Mouse (Mus musculus): ENCODE results near the gene Grk6. TPM values are rescaled to one million over a fixed set of nuclear protein-coding genes. Genes with fewer than 3 reads are reported as not detected.

The Grk6 gene
- polyA plus RNA-seq, 1 experiment from 2014 or later: 39.0 TPM

GRCm38 (mm10) chr13:55479929-55480328 lies 35.1 kb downstream of the Grk6 start:
- Histone ChIP-seq H3K4me2 (no peak overlapping the region), H3K27ac (no peak overlapping the region), H3K27me3 (no peaks in the 10 kb centered on the region), H3K4me1 (peaks cover 31% of the 10 kb centered on the region), H3K9ac (no peak overlapping the region), H3K9me3 (no peaks in the 10 kb centered on the region), H3K4me3 (no peak overlapping the region), H3K36me3 (peaks cover 75% of the 10 kb centered on the region)
- no peak for ATAC-seq (ENCODE audit: insufficient number of reproducible peaks, low FRiP score, low TSS enrichment, low read depth)

- 55% methylated on average over 7 of the region's 7 CpGs for WGBS
- Histone ChIP-seq H3K36me3 (peaks cover 49% of the 10 kb centered on the region), H3K4me3 (no peak overlapping the region), H3K4me2 (no peak overlapping the region), H3K9me3 (no peaks in the 10 kb centered on the region), H3K9ac (no peak overlapping the region), H3K27me3 (no peaks in the 10 kb centered on the region), H3K27ac (peak overlapping the region; percentile 59; the same call in 1 of the 2 replicates), H3K4me1 (peaks cover 47% of the 10 kb centered on the region)
- no peak for ATAC-seq (ENCODE audit: insufficient number of reproducible peaks, low FRiP score, low TSS enrichment, low read depth)
Measured at GRCm38 (mm10) chr13:55482542-55482941, 37.7 kb downstream of the Grk6 start.

- H3K27ac ChIP-seq: peak overlapping the region; percentile 59; the same call in 1 of the 2 replicates
- peaks cover 51% of the 10 kb centered on the region for H3K4me1 ChIP-seq
- H3K4me3 ChIP-seq: no peak overlapping the region
- H3K4me2 ChIP-seq: no peak overlapping the region
- H3K27me3 ChIP-seq: no peaks in the 10 kb centered on the region
- H3K9ac ChIP-seq: no peak overlapping the region
- WGBS: 53% methylated on average over 9 of the region's 9 CpGs
- peaks cover 44% of the 10 kb centered on the region for H3K36me3 ChIP-seq
- H3K9me3 ChIP-seq: no peaks in the 10 kb centered on the region
- no peak for ATAC-seq (ENCODE audit: insufficient number of reproducible peaks, low FRiP score, low TSS enrichment, low read depth)
Measured at GRCm38 (mm10) chr13:55483071-55483470, 38.2 kb downstream of the Grk6 start.

GRCm38 (mm10) chr13:55483593-55483992 lies 38.7 kb downstream of the Grk6 start:
- H3K36me3 ChIP-seq: peaks cover 41% of the 10 kb centered on the region
- H3K4me2 ChIP-seq: no peak overlapping the region
- 0 out of 2 replicates have a peak overlapping the region, but pooled peaks have one; percentile 59 for H3K27ac ChIP-seq
- H3K4me1 ChIP-seq: peaks cover 56% of the 10 kb centered on the region
- no peaks in the 10 kb centered on the region for H3K27me3 ChIP-seq
- no peak for ATAC-seq (ENCODE audit: insufficient number of reproducible peaks, low FRiP score, low TSS enrichment, low read depth)
- H3K4me3 ChIP-seq: no peak overlapping the region
- H3K9me3 ChIP-seq: no peaks in the 10 kb centered on the region
- H3K9ac ChIP-seq: no peak overlapping the region
- 50% methylated on average over 15 of the region's 15 CpGs for WGBS

DNA sequence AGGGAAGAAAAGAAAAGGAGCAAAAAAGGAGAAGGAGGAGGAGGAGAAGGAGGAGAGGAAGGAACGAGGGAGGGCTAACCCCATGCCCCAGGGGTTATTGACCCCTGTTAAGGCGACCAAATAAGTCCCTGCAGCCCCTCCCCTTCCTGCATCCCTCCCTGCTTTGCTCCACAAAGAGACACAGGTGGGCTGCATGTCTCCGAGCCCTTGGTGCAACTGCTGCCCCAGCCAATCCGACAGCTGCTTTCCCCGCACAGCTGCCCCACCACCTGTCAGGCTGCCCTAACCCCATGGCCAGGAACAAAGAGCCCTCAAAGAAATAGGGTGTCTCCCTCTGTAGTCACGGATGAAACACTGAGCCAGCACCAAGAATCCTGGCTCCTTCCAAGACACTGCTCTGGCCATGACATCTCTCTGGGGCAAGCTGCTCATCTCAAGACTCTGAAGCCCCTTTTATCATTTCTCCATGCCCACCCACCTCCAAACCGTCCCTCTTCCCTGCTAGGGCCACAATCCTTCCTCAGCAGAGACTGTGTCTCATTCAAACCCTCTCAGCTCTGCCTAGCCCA lies 39.7 kb downstream of the Grk6 start:
- H3K27ac ChIP-seq: 0 out of 2 replicates have a peak overlapping the region, but pooled peaks have one; percentile 57
- 0 out of 2 replicates have a peak overlapping the region, but pooled peaks have one; percentile 10 for H3K9ac ChIP-seq
- H3K36me3 ChIP-seq: peaks cover 32% of the 10 kb centered on the region
- H3K4me1 ChIP-seq: peaks cover 56% of the 10 kb centered on the region
- H3K9me3 ChIP-seq: no peaks in the 10 kb centered on the region
- no peaks in the 10 kb centered on the region for H3K27me3 ChIP-seq
- WGBS: 28% methylated on average over 7 of the region's 7 CpGs
- 0 out of 2 replicates have a peak overlapping the region, but pooled peaks have one; percentile 2 for H3K4me2 ChIP-seq
- ATAC-seq (ENCODE audit: insufficient number of reproducible peaks, low FRiP score, low TSS enrichment, low read depth): no peak
- H3K4me3 ChIP-seq: no peak overlapping the region

DNA sequence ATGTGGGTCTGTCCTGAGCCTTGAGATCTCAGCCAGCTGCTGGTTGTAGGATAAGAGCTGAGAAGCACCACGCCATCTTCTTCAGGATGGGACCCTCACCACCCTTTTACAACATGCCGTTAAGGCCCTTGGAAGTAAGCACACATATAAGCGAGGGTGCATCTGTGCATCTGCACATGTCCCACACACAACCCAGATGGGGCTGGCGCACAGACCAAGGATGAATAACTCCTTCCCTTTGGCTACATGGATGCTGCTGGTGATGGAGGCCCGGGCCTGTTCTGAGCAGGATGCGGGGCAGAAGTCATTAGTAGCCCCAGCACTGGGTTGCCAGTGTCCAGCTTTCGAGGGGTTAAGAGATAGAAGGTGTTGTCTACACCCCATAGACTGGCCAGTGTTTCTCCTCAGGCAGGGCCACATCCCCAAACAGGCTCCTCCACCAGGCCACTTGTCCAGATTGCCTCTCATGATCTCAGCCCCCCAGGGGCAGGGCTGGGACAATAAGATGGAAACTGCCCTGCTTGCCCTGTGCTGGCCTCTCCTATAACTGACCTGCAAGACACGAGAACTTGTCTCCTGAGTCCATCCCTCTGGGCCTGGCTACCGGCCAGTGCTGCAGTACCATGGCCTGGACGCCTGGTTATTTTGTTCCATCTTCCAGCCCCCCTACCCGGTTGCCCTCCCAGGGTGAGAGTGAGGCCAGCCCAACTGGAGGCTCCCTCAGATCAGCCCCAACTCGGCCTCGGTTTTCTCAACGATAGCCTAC lies 41.3 kb downstream of the Grk6 start:
- Histone ChIP-seq H3K36me3 (peaks cover 16% of the 10 kb centered on the region), H3K4me3 (peak overlapping the region; percentile 93), H3K4me2 (peak overlapping the region; percentile 80), H3K27ac (peak overlapping the region; percentile 91), H3K27me3 (no peaks in the 10 kb centered on the region), H3K9ac (peak overlapping the region; percentile 96), H3K9me3 (no peaks in the 10 kb centered on the region), H3K4me1 (peaks cover 56% of the 10 kb centered on the region)
- no peak for ATAC-seq (ENCODE audit: insufficient number of reproducible peaks, low FRiP score, low TSS enrichment, low read depth)
- WGBS: 34% methylated on average over 14 of the region's 14 CpGs

- ATAC-seq (ENCODE audit: insufficient number of reproducible peaks, low FRiP score, low TSS enrichment, low read depth): peak; percentile 50
- H3K27ac ChIP-seq: peak overlapping the region; percentile 91
- H3K9ac ChIP-seq: peak overlapping the region; percentile 96
- peak overlapping the region; percentile 93 for H3K4me3 ChIP-seq
- H3K9me3 ChIP-seq: no peaks in the 10 kb centered on the region
- 0% methylated on average over 28 of the region's 29 CpGs for WGBS
- peaks cover 56% of the 10 kb centered on the region for H3K4me1 ChIP-seq
- H3K36me3 ChIP-seq: peaks cover 8% of the 10 kb centered on the region
- peak overlapping the region; percentile 80 for H3K4me2 ChIP-seq
- H3K27me3 ChIP-seq: no peaks in the 10 kb centered on the region
Measured at GRCm38 (mm10) chr13:55486916-55487577, 42.2 kb downstream of the Grk6 start.

DNA sequence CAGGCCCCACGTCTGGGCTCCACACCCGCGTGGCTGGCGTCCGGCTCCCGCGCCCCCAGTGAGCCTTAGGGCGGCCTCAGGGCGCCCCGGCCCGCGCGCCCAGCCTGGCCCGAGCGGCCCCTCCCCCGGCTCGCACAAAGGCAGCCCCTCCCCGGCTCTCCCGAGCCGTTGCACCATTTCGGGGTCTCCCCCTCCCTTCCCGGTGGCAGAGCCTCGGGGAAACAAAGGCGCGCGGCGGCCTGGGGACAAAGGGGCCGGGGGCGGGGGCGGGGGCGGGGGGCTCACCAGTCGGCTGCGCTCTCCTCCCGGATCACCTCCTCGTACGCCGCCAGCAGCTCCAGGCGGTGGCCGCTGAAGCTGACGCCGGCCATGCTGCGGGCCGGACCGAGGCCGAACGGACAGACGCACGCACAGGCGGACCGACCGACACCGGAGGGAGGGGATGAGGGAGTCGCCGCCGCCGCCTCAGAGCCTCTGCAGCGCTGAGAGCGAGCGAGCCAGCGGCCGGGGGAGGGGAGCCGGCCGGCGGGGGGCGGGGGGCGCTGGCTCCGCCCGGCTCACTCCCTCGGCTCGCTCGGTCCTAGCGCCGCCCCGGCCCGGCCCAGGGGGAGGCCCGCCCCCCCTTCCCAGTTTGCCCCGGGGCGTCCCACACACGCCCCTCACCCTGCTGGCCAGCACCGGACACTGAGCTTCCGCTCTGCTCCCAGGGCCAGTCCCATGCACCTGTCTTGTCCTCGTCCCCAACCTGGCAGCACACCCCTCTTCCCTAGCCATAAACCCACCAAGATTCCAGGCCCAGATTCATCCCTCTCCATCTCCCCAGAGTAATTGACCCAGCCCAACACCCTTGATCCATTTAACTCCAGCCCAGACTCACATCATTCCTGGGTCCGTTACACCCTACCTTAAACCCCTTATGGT lies 43.0 kb downstream of the Grk6 start, which contains the start of gene Dbn1:
Gene Dbn1, minus strand, starts transcription at position 534 of the 921 bp plus-strand sequence.
- under 1% methylated on average over 70 of the region's 83 CpGs for WGBS

DNA sequence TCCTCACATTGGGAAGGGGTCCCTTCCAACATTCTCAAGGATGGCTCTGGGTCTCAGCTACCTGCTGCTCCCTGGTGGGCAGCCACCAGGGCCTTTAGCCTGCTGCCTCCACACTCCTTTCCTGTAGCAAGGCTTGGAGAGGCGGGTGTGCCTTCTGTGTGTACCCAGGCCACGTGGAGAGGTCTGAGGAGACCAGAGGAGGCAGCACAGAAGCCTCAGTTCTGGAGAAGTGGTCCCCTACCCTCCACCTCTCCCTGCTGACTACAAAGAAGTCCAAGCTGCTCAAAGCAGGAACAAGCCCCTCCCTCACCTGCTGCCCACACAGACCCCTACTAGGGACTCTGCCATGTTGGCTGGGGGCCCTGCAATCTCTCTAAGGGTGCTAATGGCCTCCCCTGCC lies 49.4 kb downstream of the Grk6 start:
- Histone ChIP-seq H3K27me3 (no peaks in the 10 kb centered on the region), H3K36me3 (peaks cover 25% of the 10 kb centered on the region), H3K9me3 (no peaks in the 10 kb centered on the region), H3K4me1 (peaks cover 13% of the 10 kb centered on the region; the same call in 1 of the 2 replicates), H3K9ac (no peak overlapping the region), H3K4me2 (no peak overlapping the region), H3K4me3 (no peak overlapping the region), H3K27ac (no peak overlapping the region)
- 24% methylated on average over 2 of the region's 2 CpGs for WGBS
- ATAC-seq (ENCODE audit: insufficient number of reproducible peaks, low FRiP score, low TSS enrichment, low read depth): no peak

More for the DNA sequence above, 43.0 kb downstream of the Grk6 start, which contains the start of gene Dbn1:
- no peaks in the 10 kb centered on the region for H3K9me3 ChIP-seq
- peak; percentile 81 for ATAC-seq (ENCODE audit: insufficient number of reproducible peaks, low FRiP score, low TSS enrichment, low read depth)
- H3K9ac ChIP-seq: peak within 1 kb of the TSS; percentile 96
- no peaks in the 10 kb centered on the region for H3K27me3 ChIP-seq
- peaks cover 50% of the 10 kb centered on the region for H3K4me1 ChIP-seq
- peak within 1 kb of the TSS; percentile 91 for H3K27ac ChIP-seq
- peak within 1 kb of the TSS; percentile 93 for H3K4me3 ChIP-seq
- H3K36me3 ChIP-seq: no peaks in the 10 kb centered on the region
- peak within 1 kb of the TSS; percentile 80 for H3K4me2 ChIP-seq

GRCm38 (mm10) chr13:55494883-55495621 lies 50.2 kb downstream of the Grk6 start:
- no peak for ATAC-seq (ENCODE audit: insufficient number of reproducible peaks, low FRiP score, low TSS enrichment, low read depth)
- no peak overlapping the region for H3K4me2 ChIP-seq
- no peak overlapping the region for H3K9ac ChIP-seq
- peaks cover 13% of the 10 kb centered on the region; the same call in 1 of the 2 replicates for H3K4me1 ChIP-seq
- H3K9me3 ChIP-seq: no peaks in the 10 kb centered on the region
- no peak overlapping the region for H3K4me3 ChIP-seq
- no peaks in the 10 kb centered on the region for H3K27me3 ChIP-seq
- H3K36me3 ChIP-seq: peaks cover 31% of the 10 kb centered on the region
- WGBS: 16% methylated on average over 18 of the region's 18 CpGs
- no peak overlapping the region for H3K27ac ChIP-seq

Data from limb, embryonic 15.5 days (tissue).